Mouse (Mus musculus): Measurements from ENCODE around the gene Cavin3. TPM values are rescaled to one million over a fixed set of nuclear protein-coding genes. Genes with fewer than 3 reads are reported as not detected.

Cavin3 gene
- polyA plus RNA-seq, 1 experiment from 2014 or later: 67.0 TPM

- no peak for DNase-seq (ENCODE audit: low spot score)
- Histone ChIP-seq H3K4me1 (0 out of 2 replicates have a peak, but pooled peaks cover 4% of the 10 kb centered on the region), H3K27ac (no peak overlapping the region), H3K36me3 (no peaks in the 10 kb centered on the region), H3K27me3 (ENCODE audit: insufficient read depth, poor library complexity, severe bottlenecking) (peaks cover 23% of the 10 kb centered on the region; the same call in 1 of the 2 replicates), H3K9me3 (no peaks in the 10 kb centered on the region), H3K4me3 (no peak overlapping the region)
- 79% methylated on average over 17 of the region's 17 CpGs for WGBS
Observed at GRCm38 (mm10) chr7:105433859-105434258, 48.2 kb downstream of the Cavin3 start.

- Histone ChIP-seq H3K36me3 (no peaks in the 10 kb centered on the region), H3K9me3 (no peaks in the 10 kb centered on the region), H3K27me3 (ENCODE audit: insufficient read depth, poor library complexity, severe bottlenecking) (peaks cover 40% of the 10 kb centered on the region), H3K27ac (no peak overlapping the region), H3K4me3 (no peak overlapping the region), H3K4me1 (no peaks in the 10 kb centered on the region)
- no peak for DNase-seq (ENCODE audit: low spot score)
- WGBS: 13% methylated on average over 1 of the region's 1 CpGs
Observed at GRCm38 (mm10) chr7:105432058-105432457, 50.0 kb downstream of the Cavin3 start.

Other genes starting within 250 kb of the Cavin3 start
- gene Olfr688, start 194.2 kb downstream of the Cavin3 start, polyA plus RNA-seq (2016; fragmentation: Nextera tagmentation; extraction: Ambion mirVana): not detected in 2 replicates
- not detected in 2 replicates for gene Olfr689, start 171.1 kb downstream of the Cavin3 start, polyA plus RNA-seq (2016; fragmentation: Nextera tagmentation; extraction: Ambion mirVana)
- not detected in 2 replicates for gene Olfr690, start 148.2 kb downstream of the Cavin3 start, polyA plus RNA-seq (2016; fragmentation: Nextera tagmentation; extraction: Ambion mirVana)
- 0.14 TPM in 1 of 2 replicates, not detected in the other for gene Olfr691, start 140.0 kb downstream of the Cavin3 start, polyA plus RNA-seq (2016; fragmentation: Nextera tagmentation; extraction: Ambion mirVana)
- gene Olfr692, start 114.1 kb downstream of the Cavin3 start, polyA plus RNA-seq (2016; fragmentation: Nextera tagmentation; extraction: Ambion mirVana): not detected in 2 replicates
- not detected in 2 replicates for gene Gm5901, start 107.3 kb downstream of the Cavin3 start, polyA plus RNA-seq (2016; fragmentation: Nextera tagmentation; extraction: Ambion mirVana)
- 37.6 and 44.4 TPM in 2 replicates for gene Fam160a2, start 82.2 kb downstream of the Cavin3 start, polyA plus RNA-seq (2016; fragmentation: Nextera tagmentation; extraction: Ambion mirVana)
- not detected in 2 replicates for gene Cnga4, start 77.7 kb downstream of the Cavin3 start, polyA plus RNA-seq (2016; fragmentation: Nextera tagmentation; extraction: Ambion mirVana)
- gene Cckbr, start 56.6 kb downstream of the Cavin3 start, polyA plus RNA-seq (2016; fragmentation: Nextera tagmentation; extraction: Ambion mirVana): 0.09 and 0.31 TPM in 2 replicates
- gene Smpd1, start 72.1 kb upstream of the Cavin3 start, polyA plus RNA-seq (2016; fragmentation: Nextera tagmentation; extraction: Ambion mirVana): 39.9 and 60.4 TPM in 2 replicates
- 68.6 and 70.6 TPM in 2 replicates for gene Apbb1, start 99.4 kb upstream of the Cavin3 start, polyA plus RNA-seq (2016; fragmentation: Nextera tagmentation; extraction: Ambion mirVana)
- 0.43 and 7.4 TPM in 2 replicates for gene Hpx, start 117.8 kb upstream of the Cavin3 start, polyA plus RNA-seq (2016; fragmentation: Nextera tagmentation; extraction: Ambion mirVana)
- gene Trim3, start 151.3 kb upstream of the Cavin3 start, polyA plus RNA-seq (2016; fragmentation: Nextera tagmentation; extraction: Ambion mirVana): 30.3 and 32.6 TPM in 2 replicates
- 179 and 200 TPM in 2 replicates for gene Timm10b, start 157.8 kb upstream of the Cavin3 start, polyA plus RNA-seq (2016; fragmentation: Nextera tagmentation; extraction: Ambion mirVana)
- 45.0 and 56.2 TPM in 2 replicates for gene Arfip2, start 158.1 kb upstream of the Cavin3 start, polyA plus RNA-seq (2016; fragmentation: Nextera tagmentation; extraction: Ambion mirVana)
- gene Gm45799, start 158.3 kb upstream of the Cavin3 start, polyA plus RNA-seq (2016; fragmentation: Nextera tagmentation; extraction: Ambion mirVana): 33.0 and 37.9 TPM in 2 replicates
- gene Dnhd1, start 168.5 kb upstream of the Cavin3 start, polyA plus RNA-seq (2016; fragmentation: Nextera tagmentation; extraction: Ambion mirVana): 0.55 and 0.58 TPM in 2 replicates

All from heart, embryonic 10.5 days (tissue).